Mouse (Mus musculus) thymus, adult 2 months (tissue): ENCODE data around the gene Cysrt1.

ENCODE experiments used
- CTCF ChIP-seq: fragments of 200-500 bp; IDR thresholded peaks from 2 replicates; pipeline ENCODE4 v1.5.1; 2012; ENCODE audit warnings: mild to moderate bottlenecking, control low read depth, low read length, moderate library complexity, borderline replicate concordance; ENCODE audit not compliant: control insufficient read depth, poor library complexity, insufficient read depth; ENCODE audit errors: extremely low read depth
- POLR2A ChIP-seq: fragments of 200-500 bp; IDR thresholded peaks from 2 replicates; pipeline ENCODE4 v1.6.1; 2012; ENCODE audit warnings: mild to moderate bottlenecking, low read length, control low read depth, moderate library complexity; ENCODE audit not compliant: control insufficient read depth, poor library complexity, insufficient read depth; ENCODE audit errors: extremely low read depth

GRCm38 (mm10) chr2:25203631-25204214 is 38.5 kb downstream of the Cysrt1 start:
- no peak for TF ChIP-seq CTCF
- no peak for TF ChIP-seq POLR2A
